Mouse (Mus musculus) adrenal gland, adult (tissue): Measurements from ENCODE around the gene Amd1.

Source experiments
- DNase-seq, 2 experiments: peaks; one replicate each; pipeline ENCODE4 v3.0.0; 2022 to 2023; ENCODE audit warnings: low spot score in 1 of 2; ENCODE audit not compliant: inconsistent age in 2 of 2

Gene Amd1

GRCm38 (mm10) chr10:40257414-40258255 is 44.4 kb downstream of the Amd1 start, which contains the start of gene Gtf3c6:
TSS of gene Gtf3c6 (minus strand) at chr10:40258108.
- DNase-seq = peak; percentile 93 to 98

DNA sequence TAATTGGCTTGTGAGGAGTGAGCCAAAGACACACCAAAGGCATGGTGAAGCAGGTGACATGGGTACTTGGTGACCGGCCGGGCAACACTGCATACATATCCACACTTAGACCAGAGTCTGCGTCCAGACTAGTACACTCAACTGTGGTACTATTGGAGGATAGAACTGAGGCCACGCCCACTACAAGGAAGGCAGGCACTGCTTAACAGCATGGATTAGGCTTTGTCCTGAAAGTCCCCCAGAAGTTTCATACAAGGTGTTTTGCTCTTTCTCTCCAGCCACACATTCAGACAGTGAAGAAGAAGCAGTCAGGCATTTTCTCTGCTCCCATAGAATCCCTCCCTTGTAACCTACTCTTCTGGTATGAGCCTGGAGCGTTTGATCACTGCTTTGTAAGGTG is 45.3 kb downstream of the Amd1 start:
- peak; percentile 71 to 88 for DNase-seq

DNA sequence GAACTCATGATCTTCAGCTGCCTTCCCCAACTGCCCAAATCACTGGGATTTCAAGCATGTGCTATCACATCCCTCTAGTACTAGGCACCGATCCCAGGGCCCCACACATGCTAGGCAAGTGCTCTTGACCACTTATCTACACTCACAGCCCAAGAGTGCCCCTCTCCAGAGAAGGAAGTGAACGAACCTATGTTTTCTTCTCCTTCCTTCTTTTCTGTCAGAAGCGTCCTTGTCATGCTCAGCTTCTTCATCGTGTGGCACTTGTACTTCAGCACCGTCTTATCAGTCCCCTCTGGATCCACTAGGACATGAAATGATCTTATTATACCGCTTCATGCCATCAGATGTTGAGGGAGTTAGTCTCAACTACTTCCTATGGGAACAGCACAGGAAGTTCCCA is 51.0 kb downstream of the Amd1 start:
- no peak for DNase-seq

GRCm38 (mm10) chr10:40249625-40250024 is 52.4 kb downstream of the Amd1 start:
- peak in 1 of 2 experiments; percentile 37 for DNase-seq

DNA sequence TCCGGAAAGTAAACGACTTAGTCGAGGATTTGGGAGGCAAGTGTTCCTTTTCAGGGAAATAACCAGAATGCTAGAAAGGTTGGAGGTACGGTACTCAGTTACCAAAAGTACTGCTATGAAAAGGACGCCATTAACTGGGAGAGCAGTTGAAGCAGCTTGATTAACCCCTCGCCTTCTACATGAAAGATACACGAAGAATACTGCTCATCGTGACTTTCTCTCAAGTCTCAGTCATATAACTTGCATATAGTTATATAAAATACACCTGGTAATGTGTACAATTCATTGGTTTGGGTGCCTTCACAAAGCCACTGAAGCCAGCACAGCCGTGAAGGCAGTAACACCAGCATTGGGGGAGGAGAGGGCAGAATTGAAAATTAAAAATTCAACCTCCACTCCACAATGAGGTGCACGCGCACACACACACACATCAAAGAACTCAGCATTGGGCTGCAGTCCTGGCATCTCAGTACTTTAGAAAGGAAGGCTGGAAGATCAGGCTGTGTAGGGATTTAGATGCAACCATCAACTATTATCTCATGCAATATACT is 54.7 kb downstream of the Amd1 start:
- no peak for DNase-seq

DNA sequence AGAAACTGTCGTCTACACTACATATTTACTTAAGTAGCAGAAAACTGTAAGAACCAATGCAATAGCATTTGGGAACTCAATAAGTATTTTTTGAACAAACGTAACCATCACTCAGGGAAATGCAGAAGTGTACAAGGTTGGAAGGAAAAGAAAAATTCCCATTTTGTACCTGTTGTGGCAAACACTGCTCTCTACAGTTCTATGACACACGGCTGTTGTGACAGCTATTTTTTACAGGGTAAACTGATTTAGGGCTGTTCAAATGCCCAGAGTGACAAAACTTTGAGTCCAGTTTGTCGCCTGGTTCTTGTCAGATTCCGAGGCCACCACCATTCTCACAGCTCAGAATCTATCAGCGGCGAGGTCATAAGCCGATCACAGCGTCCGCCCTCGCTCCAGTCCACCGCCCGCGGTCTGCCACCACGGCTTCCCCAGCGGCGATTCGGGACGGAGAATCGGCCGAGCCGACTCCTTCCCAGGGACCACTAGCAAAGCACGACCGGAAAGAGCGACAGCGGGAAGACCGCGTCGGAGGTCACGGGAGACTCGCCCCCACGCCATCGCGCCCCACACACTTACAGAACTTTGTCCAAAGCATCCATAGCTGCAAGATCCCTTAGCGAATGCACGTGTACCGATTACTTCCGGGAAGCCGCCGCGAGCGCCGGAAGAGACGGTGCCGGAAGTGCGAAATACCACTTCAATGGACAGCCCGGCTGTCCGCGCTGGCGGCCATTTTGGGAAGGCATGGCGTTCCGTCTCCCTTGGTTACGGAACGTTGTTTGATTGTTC is 55.4 kb downstream of the Amd1 start, which contains the start of gene Rpf2:
TSS of gene Rpf2 (minus strand) at position 663 of the 792 bp plus-strand sequence.
- DNase-seq = peak; percentile 86 to 93

DNA sequence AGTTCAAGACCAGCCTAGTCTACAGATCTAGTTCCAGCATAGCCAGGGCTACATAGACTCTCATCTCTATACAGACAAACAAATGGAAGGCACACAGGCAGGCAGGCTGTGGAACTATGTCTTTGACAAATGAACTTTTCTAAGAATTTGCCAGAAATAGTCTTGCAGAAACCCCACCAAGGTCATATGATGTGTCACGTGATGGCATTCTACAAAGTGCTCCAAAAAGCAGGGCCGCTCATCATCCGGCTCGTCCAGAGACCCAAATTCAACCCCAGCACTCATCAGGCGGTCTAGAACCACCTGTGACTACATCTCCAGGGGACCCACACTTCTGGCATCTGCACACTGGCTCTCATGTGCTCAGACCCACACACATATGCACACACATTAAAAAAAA is 64.2 kb downstream of the Amd1 start:
- peak in 1 of 2 experiments; percentile 80 for DNase-seq
